Mouse (Mus musculus) lung, adult 2 months (tissue): ENCODE measurements around the gene Tsc22d1.

Source experiments
- CTCF ChIP-seq: fragments of 200-500 bp; IDR thresholded peaks from 2 replicates; pipeline ENCODE4 v1.5.1; 2011; ENCODE audit warnings: mild to moderate bottlenecking, low read length, control low read depth; ENCODE audit not compliant: insufficient read depth
- POLR2A ChIP-seq: fragments of 200-500 bp; IDR thresholded peaks from 2 replicates; pipeline ENCODE4 v1.6.1; 2011; ENCODE audit warnings: low read depth, mild to moderate bottlenecking, control low read depth, low read length, borderline replicate concordance; ENCODE audit errors: extremely low read depth

DNA sequence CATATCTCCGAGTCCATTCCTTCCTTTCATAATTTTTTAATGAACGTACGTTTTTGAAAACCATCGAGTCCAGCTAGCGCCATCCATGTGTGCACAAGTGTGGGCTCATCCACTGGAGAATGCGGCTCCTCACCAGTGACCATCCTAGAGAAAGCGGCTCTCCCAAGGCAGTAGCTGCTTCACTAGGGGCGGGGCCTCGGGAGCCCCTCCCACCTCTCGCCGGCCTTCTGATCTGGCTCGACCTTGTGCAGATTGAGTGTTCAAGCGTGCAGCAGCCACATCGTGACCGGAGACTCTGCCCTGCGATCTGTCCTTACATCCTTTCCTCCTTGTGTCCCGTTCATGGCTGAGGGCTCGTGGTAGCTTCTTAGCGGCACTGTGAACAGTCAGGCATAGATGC lies 56.5 kb downstream of the Tsc22d1 start:
- TF ChIP-seq CTCF (no peak), POLR2A (no peak)
